Mouse (Mus musculus) embryonic facial prominence, embryonic 12.5 days (tissue): Measurements from ENCODE around the gene Rpl7l1. TPM values are rescaled to one million over a fixed set of nuclear protein-coding genes. Genes with fewer than 3 reads are reported as not detected.
"Not testable (repeated sequence)": the region's sequence is repeated elsewhere in the genome, so short reads cannot be mapped to it uniquely, and the experiment has no call there.

Source experiments
- ATAC-seq: fragments of 200-750 bp; cut with Nextera tagmentation; 2 replicates; pipeline ENCODE4 v1.8.0; 2017; ENCODE audit not compliant: insufficient number of reproducible peaks, insufficient read depth, low FRiP score, low TSS enrichment
- H3K27ac ChIP-seq: fragments of 300-500 bp; sonication (generic); 2 replicates; pipeline ENCODE4 v1.5.1; 2016; ENCODE audit warnings: mild to moderate bottlenecking
- H3K27me3 ChIP-seq: fragments of 300-500 bp; sonication (generic); 2 replicates; pipeline ENCODE4 v1.6.1; 2016; ENCODE audit warnings: mild to moderate bottlenecking, moderate library complexity
- H3K36me3 ChIP-seq: fragments of 300-500 bp; sonication (generic); 2 replicates; pipeline ENCODE4 v1.6.1; 2016; ENCODE audit warnings: mild to moderate bottlenecking
- H3K4me1 ChIP-seq: fragments of 300-500 bp; sonication (generic); 2 replicates; pipeline ENCODE4 v1.6.1; 2016
- H3K4me2 ChIP-seq: fragments of 300-500 bp; sonication (generic); replicated peaks from 2 replicates; pipeline ENCODE4 v1.6.1; 2016; ENCODE audit warnings: mild to moderate bottlenecking, moderate library complexity
- H3K4me3 ChIP-seq: fragments of 300-500 bp; sonication (generic); 2 replicates; pipeline ENCODE4 v1.5.1; 2016; ENCODE audit warnings: mild to moderate bottlenecking
- H3K9ac ChIP-seq: fragments of 300-500 bp; sonication (generic); 2 replicates; pipeline ENCODE4 v1.6.1; 2016; ENCODE audit warnings: mild to moderate bottlenecking, moderate library complexity
- H3K9me3 ChIP-seq: fragments of 300-500 bp; sonication (generic); 2 replicates; pipeline ENCODE4 v1.6.1; 2016; ENCODE audit warnings: mild to moderate bottlenecking, moderate library complexity
- WGBS: fragments of 180-500 bp; shearing (Covaris S2); methylation state at CpG from one replicate; pipeline ENCODE4 v1.1.7; 2016; 5-methylcytosine and 5-hydroxymethylcytosine counted together
- polyA plus RNA-seq: library from polyadenylated mRNA; unstranded; fragments of >200 nt; fragmentation: Nextera tagmentation; extraction: Ambion mirVana; gene quantifications from 2 replicates; pipeline ENCODE4 v1.2.1, GENCODE M21; 2016

The Rpl7l1 gene
- polyA plus RNA-seq, 1 experiment from 2014 or later: 184 TPM

DNA sequence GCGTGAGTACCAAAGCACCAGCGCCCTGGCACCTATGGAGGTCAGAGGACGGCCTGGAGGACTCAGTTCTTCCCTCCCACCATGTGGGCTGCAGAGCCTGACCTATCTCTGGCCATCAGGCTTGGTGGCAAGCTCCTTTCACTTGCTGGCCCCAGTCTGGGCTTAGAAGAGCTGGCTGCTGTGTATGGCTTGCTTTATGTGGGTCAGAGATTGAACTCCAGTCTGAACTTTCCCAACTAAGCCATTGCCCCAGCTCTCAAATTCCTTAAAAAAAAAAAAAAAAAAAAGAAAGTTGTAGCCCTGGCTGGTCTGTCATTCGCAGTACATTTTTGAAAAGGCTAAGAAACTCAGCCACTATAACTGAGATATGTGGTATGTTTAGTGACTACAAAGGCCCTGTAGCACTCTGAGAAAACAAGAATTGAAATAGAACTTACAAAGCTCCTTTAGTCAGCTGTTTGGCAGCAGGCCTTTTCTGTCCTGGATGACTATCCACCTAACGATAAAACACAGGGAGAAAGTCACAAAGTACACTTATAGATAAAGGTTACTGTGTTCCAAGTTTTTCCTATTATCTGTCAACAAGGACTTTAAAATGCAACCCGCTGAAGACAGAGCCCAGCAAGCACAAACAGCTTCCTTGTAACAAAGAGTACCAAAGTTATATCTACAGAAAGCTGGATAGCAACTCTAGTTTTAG lies 26.8 kb upstream of the Rpl7l1 start:
- no peaks in the 10 kb centered on the region for H3K9me3 ChIP-seq
- H3K4me2 ChIP-seq: no peak overlapping the region
- no peak for ATAC-seq
- peaks cover 48% of the 10 kb centered on the region for H3K36me3 ChIP-seq
- no peaks in the 10 kb centered on the region for H3K27me3 ChIP-seq
- 89% methylated on average over 6 of the region's 6 CpGs for WGBS
- no peak overlapping the region for H3K4me3 ChIP-seq
- H3K4me1 ChIP-seq: no peaks in the 10 kb centered on the region
- H3K9ac ChIP-seq: no peak overlapping the region
- H3K27ac ChIP-seq: no peak overlapping the region

DNA sequence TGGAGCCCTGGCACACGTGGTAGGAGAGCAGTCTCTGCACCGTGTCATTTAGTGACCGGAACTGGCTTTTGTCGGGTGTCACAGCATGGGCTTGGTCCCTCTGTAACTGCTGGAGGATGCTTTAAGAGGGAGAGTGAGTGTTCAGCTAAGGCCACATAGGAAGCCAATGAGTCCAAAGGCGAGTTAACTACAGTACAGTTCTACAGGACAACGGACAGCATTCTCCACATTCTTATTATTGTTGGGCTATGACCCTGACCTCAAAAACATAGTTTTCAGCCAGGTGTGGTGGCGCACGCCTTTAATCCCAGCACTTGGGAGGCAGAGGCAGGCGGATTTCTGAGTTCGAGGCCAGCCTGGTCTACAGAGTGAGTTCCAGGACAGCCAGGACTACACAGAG lies 25.9 kb upstream of the Rpl7l1 start:
- ATAC-seq: no peak
- no peak overlapping the region for H3K4me2 ChIP-seq

DNA sequence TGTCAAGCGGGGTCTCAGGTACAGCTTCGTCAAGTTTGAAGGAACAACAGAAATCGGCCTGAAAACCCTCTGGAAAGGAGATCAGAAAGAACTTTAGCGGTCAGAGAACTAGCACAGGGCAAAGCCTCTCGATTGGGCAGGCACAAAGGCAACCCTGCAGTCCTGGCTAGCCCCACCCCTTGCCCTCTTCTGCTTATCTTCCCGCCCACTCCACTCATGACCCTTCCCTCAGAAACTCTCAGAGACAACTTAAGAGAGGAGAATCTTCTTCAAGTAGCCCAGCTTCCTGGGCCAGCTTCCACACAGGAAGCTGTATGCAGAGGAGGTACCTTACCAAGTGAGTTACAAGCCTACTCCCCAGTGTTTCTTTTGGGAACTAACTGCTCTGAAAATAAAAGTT lies 19.3 kb upstream of the Rpl7l1 start:
- H3K9ac ChIP-seq: no peak overlapping the region
- no peak overlapping the region for H3K4me3 ChIP-seq
- no peak overlapping the region for H3K4me2 ChIP-seq
- H3K27ac ChIP-seq: no peak overlapping the region
- no peaks in the 10 kb centered on the region for H3K9me3 ChIP-seq
- H3K36me3 ChIP-seq: peaks cover 43% of the 10 kb centered on the region
- no peak for ATAC-seq
- H3K4me1 ChIP-seq: 0 out of 2 replicates have a peak, but pooled peaks cover under 1% of the 10 kb centered on the region
- H3K27me3 ChIP-seq: no peaks in the 10 kb centered on the region
- 83% methylated on average over 6 of the region's 6 CpGs for WGBS

More for the DNA sequence above, 25.9 kb upstream of the Rpl7l1 start:
- H3K9me3 ChIP-seq: no peaks in the 10 kb centered on the region
- no peak overlapping the region for H3K4me3 ChIP-seq
- no peaks in the 10 kb centered on the region for H3K4me1 ChIP-seq
- H3K36me3 ChIP-seq: peaks cover 45% of the 10 kb centered on the region
- no peaks in the 10 kb centered on the region for H3K27me3 ChIP-seq
- 88% methylated on average over 10 of the region's 10 CpGs for WGBS
- H3K27ac ChIP-seq: no peak overlapping the region
- no peak overlapping the region for H3K9ac ChIP-seq

DNA sequence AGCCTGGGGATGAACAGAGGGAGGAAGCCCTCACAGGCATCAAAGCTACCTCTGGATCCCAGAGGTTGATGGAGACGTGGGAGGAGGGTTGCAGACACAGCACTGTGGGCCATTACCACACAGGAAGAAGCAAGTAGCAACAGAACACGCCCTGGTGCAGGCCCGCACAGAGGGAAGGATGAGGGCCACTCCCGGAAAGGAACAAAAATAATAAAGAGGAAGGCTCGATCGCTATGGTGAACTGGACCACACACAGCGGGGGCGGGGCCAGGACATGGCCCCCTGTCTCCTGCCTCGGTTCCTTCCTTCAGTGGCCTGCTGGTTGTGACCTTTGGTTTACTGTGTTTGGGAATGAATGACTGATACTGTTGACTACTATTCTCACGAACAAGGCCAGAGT lies 17.2 kb upstream of the Rpl7l1 start:
- Histone ChIP-seq H3K4me1 (0 out of 2 replicates have a peak, but pooled peaks cover 4% of the 10 kb centered on the region), H3K36me3 (peaks cover 28% of the 10 kb centered on the region), H3K4me3 (no peak overlapping the region), H3K9ac (no peak overlapping the region), H3K27me3 (no peaks in the 10 kb centered on the region), H3K9me3 (no peaks in the 10 kb centered on the region), H3K4me2 (no peak overlapping the region), H3K27ac (no peak overlapping the region)
- 80% methylated on average over 10 of the region's 10 CpGs for WGBS
- ATAC-seq: no peak

DNA sequence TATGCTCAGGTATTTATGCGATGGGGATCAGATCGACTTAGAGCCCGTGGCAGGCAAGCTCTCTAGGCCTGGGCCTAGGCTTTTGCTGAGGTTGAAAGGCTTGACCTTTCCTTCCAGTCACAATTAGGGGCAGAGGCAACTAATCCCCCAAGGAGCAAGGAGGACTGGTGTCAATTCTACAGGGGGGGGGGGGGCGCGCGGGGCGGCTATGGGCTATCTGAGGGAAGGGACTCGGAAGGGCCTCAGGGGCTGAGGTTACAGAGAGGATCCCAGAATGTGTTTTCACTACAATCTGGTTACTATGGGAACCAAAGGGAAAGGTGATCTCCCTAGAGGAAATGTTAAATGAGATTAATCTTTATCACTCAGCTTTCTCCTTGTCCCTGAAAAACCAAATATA lies 14.9 kb upstream of the Rpl7l1 start:
- ATAC-seq: peak; percentile 28; the same call in 1 of the 2 replicates
- no peaks in the 10 kb centered on the region for H3K9me3 ChIP-seq
- 0 out of 2 replicates have a peak, but pooled peaks cover 4% of the 10 kb centered on the region for H3K4me1 ChIP-seq
- WGBS: 8% methylated on average over 8 of the region's 8 CpGs
- H3K27ac ChIP-seq: no peak overlapping the region
- no peaks in the 10 kb centered on the region for H3K27me3 ChIP-seq
- H3K36me3 ChIP-seq: peaks cover 21% of the 10 kb centered on the region
- no peak overlapping the region for H3K4me3 ChIP-seq
- H3K4me2 ChIP-seq: no peak overlapping the region
- no peak overlapping the region for H3K9ac ChIP-seq

DNA sequence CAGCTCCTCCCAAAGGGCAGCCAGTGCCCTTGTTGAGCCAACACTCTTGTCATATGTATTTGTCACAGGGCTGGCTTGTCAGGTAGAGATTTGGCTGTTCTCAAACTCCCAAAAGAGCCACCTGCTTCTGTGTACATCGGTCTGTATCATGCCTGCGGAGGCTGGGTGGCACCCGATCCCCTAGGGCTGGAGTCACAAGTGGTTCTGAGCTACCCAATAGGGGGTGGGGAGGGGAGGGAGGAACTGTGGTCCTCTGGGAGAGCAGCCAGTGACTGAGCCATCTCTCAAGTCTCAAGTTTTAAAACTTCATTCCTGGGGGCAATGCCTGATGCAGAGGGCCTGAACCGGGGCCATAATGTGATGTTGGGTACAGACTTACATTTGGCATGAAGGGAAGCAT lies 14.3 kb upstream of the Rpl7l1 start:
- no peak overlapping the region for H3K27ac ChIP-seq
- 74% methylated on average over 4 of the region's 4 CpGs for WGBS

DNA sequence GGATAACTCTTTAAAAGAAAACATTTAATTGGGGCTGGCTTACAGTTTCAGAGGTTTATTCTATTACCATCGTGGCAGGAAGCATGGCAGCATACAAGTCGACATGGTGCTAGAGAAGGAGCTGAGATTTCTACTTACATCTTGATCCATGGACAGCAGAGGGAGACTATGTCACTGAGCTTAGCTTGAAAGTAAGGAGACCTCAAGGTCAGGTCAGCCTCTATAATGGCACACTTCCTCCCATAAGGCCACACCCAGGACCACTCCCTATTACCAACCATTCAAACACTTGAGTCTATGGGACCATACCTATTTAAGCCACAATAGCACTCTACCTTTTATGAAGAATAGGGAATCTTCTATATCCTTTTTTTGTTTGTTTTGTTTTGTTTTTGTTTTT lies 10.5 kb upstream of the Rpl7l1 start:
- no peak overlapping the region for H3K9ac ChIP-seq
- no peak overlapping the region for H3K4me2 ChIP-seq
- no peak for ATAC-seq
- 82% methylated on average over 2 of the region's 2 CpGs for WGBS
- H3K9me3 ChIP-seq: no peaks in the 10 kb centered on the region
- no peak overlapping the region for H3K4me3 ChIP-seq
- no peak overlapping the region for H3K27ac ChIP-seq
- H3K4me1 ChIP-seq: 0 out of 2 replicates have a peak, but pooled peaks cover 4% of the 10 kb centered on the region
- no peaks in the 10 kb centered on the region for H3K36me3 ChIP-seq
- no peaks in the 10 kb centered on the region for H3K27me3 ChIP-seq

More for the DNA sequence above, 14.3 kb upstream of the Rpl7l1 start:
- H3K9ac ChIP-seq: no peak overlapping the region
- H3K36me3 ChIP-seq: peaks cover 21% of the 10 kb centered on the region
- H3K9me3 ChIP-seq: no peaks in the 10 kb centered on the region
- ATAC-seq: no peak
- H3K4me1 ChIP-seq: 0 out of 2 replicates have a peak, but pooled peaks cover 4% of the 10 kb centered on the region
- no peaks in the 10 kb centered on the region for H3K27me3 ChIP-seq
- H3K4me2 ChIP-seq: no peak overlapping the region
- H3K4me3 ChIP-seq: no peak overlapping the region

DNA sequence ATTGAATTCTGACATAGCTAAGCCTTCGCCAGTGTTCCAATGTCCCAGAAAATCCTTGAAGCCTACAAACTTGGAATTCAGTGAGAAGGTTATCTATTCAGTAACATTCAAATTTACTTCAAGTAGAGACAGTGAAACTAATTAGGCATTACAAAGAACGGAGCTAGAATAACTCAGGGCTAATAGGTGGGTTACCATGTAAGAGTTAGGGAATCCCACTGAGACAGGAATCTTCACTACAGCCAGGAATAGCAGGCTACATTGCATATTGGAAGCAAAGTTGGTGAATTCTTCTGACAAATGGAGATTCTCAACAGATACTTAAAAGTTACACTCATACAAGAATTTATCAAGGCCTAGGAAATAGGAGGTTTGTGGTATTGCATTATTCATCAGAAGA lies 5.5 kb upstream of the Rpl7l1 start:
- H3K9ac ChIP-seq, H3K27me3 ChIP-seq, H3K27ac ChIP-seq, H3K9me3 ChIP-seq, H3K36me3 ChIP-seq, ATAC-seq, H3K4me1 ChIP-seq, H3K4me3 ChIP-seq, H3K4me2 ChIP-seq: not testable (repeated sequence)
- 74% methylated on average over 2 of the region's 2 CpGs for WGBS

DNA sequence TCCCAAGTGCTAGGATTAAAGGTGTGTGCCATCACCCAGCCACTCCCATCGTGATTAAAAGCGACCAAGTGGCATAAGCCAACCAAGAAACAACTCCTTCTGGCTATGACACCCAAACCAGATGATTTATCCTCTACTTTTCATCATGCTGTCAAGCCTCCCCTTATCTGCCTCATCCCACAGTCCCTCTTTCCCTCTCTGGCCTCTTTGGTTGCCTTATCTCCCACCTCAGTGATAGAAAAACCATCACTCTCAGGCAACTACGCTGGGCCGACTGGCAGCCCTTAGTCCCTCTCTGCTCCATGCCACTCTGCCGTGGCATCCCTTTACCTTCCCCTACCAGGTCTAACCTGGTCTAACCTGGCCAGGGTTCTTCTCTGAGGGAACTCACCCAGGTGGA lies 4.5 kb upstream of the Rpl7l1 start:
- WGBS: 89% methylated on average over 5 of the region's 5 CpGs
- no peak for ATAC-seq

DNA sequence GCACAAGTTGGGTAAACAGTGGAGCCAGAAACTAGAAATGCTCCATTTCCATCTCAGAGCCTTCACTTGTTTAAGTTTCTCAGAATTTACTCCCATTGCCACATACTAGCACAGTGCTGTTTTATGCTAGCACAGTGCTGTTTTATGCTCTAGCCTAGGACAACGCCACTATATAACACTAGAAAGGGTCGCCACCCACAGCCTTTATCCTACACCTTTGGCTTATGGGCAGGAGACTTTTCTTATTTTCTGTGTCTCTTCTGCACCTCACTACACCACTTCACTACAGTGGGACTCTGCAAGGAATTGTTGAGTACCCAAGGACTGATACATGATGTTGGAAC lies 722 bp upstream of the Rpl7l1 start:
- peak overlapping the region; percentile 86; the same call in 1 of the 2 replicates for H3K27ac ChIP-seq
- no peak overlapping the region for H3K9ac ChIP-seq

More for the DNA sequence above, 4.5 kb upstream of the Rpl7l1 start:
- H3K4me2 ChIP-seq: no peak overlapping the region
- no peaks in the 10 kb centered on the region for H3K36me3 ChIP-seq
- H3K4me3 ChIP-seq: no peak overlapping the region
- H3K4me1 ChIP-seq: no peaks in the 10 kb centered on the region
- H3K9ac ChIP-seq: no peak overlapping the region
- no peaks in the 10 kb centered on the region for H3K9me3 ChIP-seq
- H3K27ac ChIP-seq: no peak overlapping the region
- H3K27me3 ChIP-seq: no peaks in the 10 kb centered on the region

DNA sequence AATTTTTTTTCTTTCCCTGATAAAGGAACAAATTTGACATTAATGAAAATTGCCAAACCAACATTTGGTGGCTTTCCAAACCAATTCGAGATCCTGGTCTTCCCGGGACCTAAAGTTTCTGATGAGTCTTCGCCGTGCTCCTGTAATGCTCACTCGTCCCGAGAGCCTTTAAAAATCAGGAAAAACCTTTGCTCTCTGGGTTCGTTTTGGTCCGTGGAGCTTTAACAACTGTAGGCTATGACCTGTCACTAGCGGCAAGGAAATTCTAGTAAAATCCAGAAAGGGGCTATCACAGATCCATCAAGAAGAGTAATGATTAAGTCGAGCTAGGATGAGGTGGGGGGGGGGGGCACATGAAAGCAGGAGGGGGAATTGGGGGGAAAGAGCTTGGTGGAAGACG lies 596 bp downstream of the Rpl7l1 start:
- H3K4me1 ChIP-seq: peaks cover 6% of the 10 kb centered on the region
- no peaks in the 10 kb centered on the region for H3K9me3 ChIP-seq
- ATAC-seq: no peak
- peak overlapping the region; percentile 86 for H3K27ac ChIP-seq
- H3K36me3 ChIP-seq: peaks cover 37% of the 10 kb centered on the region
- H3K27me3 ChIP-seq: no peaks in the 10 kb centered on the region
- H3K9ac ChIP-seq: peak overlapping the region; percentile 78
- WGBS: 5% methylated on average over 11 of the region's 11 CpGs
- peak overlapping the region; percentile 66 for H3K4me2 ChIP-seq
- H3K4me3 ChIP-seq: peak overlapping the region; percentile 68

More for the DNA sequence above, 722 bp upstream of the Rpl7l1 start:
- Histone ChIP-seq H3K4me1 (peaks cover 6% of the 10 kb centered on the region), H3K27me3 (no peaks in the 10 kb centered on the region), H3K36me3 (peaks cover 24% of the 10 kb centered on the region), H3K9me3 (no peaks in the 10 kb centered on the region), H3K4me3 (peak overlapping the region; percentile 68), H3K4me2 (peak overlapping the region; percentile 66)
- no peak for ATAC-seq
- WGBS: 72% methylated on average over 2 of the region's 2 CpGs

DNA sequence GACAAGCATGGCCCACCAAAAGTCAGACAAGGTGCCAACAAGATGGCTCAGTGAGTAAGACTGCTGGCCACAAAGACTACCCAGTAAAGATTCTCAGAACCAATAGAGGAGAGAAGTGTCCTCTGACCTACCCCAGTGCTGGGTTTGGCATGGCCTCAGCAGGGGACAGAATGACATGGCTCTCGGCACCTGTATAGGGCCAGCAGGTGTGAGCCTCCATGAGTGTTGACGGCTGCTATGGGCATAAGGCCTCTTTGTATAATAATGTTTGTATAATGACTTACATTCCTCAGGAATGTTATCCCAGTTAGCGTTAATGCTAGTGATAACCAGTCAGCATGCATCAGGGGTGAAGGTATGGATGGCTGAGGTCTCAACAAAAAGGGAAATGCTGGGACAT lies 6.4 kb downstream of the Rpl7l1 start:
- peaks cover 15% of the 10 kb centered on the region for H3K4me1 ChIP-seq
- H3K4me3 ChIP-seq: no peak overlapping the region
- H3K4me2 ChIP-seq: no peak overlapping the region
- no peak overlapping the region for H3K27ac ChIP-seq
- no peaks in the 10 kb centered on the region for H3K9me3 ChIP-seq
- 81% methylated on average over 3 of the region's 3 CpGs for WGBS
- no peaks in the 10 kb centered on the region for H3K27me3 ChIP-seq
- H3K36me3 ChIP-seq: peaks cover 66% of the 10 kb centered on the region
- H3K9ac ChIP-seq: no peak overlapping the region
- no peak for ATAC-seq
